ENCODE assay signal across 10 mouse cellular contexts in the genomic region with DNA sequence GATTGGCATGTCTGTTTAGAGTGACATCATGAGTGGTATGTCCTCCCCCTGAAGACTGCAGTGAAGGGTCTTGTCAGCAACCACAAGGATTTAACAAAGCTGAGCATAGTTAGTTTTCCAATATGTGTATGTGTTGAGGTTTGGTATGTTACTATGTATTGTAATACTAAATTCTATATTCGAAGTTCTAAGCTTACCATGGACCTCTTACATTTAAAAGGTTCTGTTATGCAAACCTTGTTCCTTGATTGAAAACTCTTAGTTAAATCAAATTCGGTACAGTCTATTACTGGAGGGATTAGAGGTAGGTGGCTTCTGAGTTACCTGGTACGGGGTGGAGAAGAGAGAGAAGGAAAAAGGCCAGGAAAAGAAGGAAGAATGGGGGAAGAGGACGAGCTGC. TPM values are rescaled to one million over a fixed set of nuclear protein-coding genes. Genes with fewer than 3 reads are reported as not detected.
DNase-seq lines count a peak whose midpoint lies in the region; ATAC-seq and TF ChIP-seq lines count a peak whose summit lies in the region.
"Had no signal": no experiment of that assay in that cellular context is flagged by ENCODE, and none has a peak within 500 bp of the region (broad histone marks: within the 10 kb centered on the region; RNA-seq: fewer than 3 reads in every experiment).

A gene (minus strand): TSS at position 101 of the 400 bp plus-strand sequence.

- no peak for DNase-seq in hindbrain, embryonic 10.5 days (ENCODE audit: low spot score)
- DNase-seq in hindbrain, postnatal 0 days (ENCODE audit: low spot score) = no peak
- no peak for DNase-seq in G1E (ENCODE audit: low spot score)
- no peak for DNase-seq in right cerebral cortex, adult 18-20 months
- DNase-seq in retina, embryonic 14.5 days (ENCODE audit: low spot score) = no peak
- no peak for DNase-seq in heart, postnatal 14 days
- DNase-seq: adrenal gland, postnatal 36 days had no signal

- H3K9me3 ChIP-seq in hindbrain, embryonic 10.5 days = no peaks in the 10 kb centered on the region
- H3K9me3 ChIP-seq in hindbrain, postnatal 0 days (ENCODE audit: low read length) = no peaks in the 10 kb centered on the region
- H3K9me3 ChIP-seq in G1E (replicated peaks) = no peaks in the 10 kb centered on the region
- H3K9me3 ChIP-seq in hindbrain, embryonic 12.5 days (replicated peaks) = no peaks in the 10 kb centered on the region
- H3K9me3 ChIP-seq: stomach, embryonic 15.5 days had no signal

- no peak within 1 kb of the TSS for H3K9ac ChIP-seq in hindbrain, postnatal 0 days (replicated peaks; ENCODE audit: low read length)
- H3K9ac ChIP-seq in hindbrain, embryonic 12.5 days = no peak within 1 kb of the TSS
- H3K9ac ChIP-seq: stomach, embryonic 15.5 days had no signal

- no peak for TF ChIP-seq CTCF in hindbrain, postnatal 0 days (IDR thresholded peaks at IDR 0.05; ENCODE audit: low read depth)
- TF ChIP-seq CTCF in G1E (IDR thresholded peaks at IDR 0.05; ENCODE audit: low read depth, low read length) = no peak

- ATAC-seq in hindbrain, postnatal 0 days = no peak
- no peak for ATAC-seq in G1E (ENCODE audit: extremely low read depth, insufficient number of reproducible peaks, low FRiP score, poor library complexity, severe bottlenecking)
- no peak for ATAC-seq in hindbrain, embryonic 12.5 days (ENCODE audit: low FRiP score)
- no peak for ATAC-seq in megakaryocyte, adult 5-6 weeks (ENCODE audit: poor library complexity, severe bottlenecking)

- no peak within 1 kb of the TSS for H3K27ac ChIP-seq in hindbrain, embryonic 10.5 days
- H3K27ac ChIP-seq in hindbrain, postnatal 0 days = no peak within 1 kb of the TSS
- no peak within 1 kb of the TSS for H3K27ac ChIP-seq in hindbrain, embryonic 12.5 days
- H3K27ac ChIP-seq: stomach, embryonic 15.5 days had no signal

- no peaks in the 10 kb centered on the region for H3K36me3 ChIP-seq in hindbrain, embryonic 10.5 days
- no peaks in the 10 kb centered on the region for H3K36me3 ChIP-seq in hindbrain, postnatal 0 days (ENCODE audit: insufficient read depth, low read length)
- no peaks in the 10 kb centered on the region for H3K36me3 ChIP-seq in G1E (replicated peaks)
- H3K36me3 ChIP-seq in hindbrain, embryonic 12.5 days = no peaks in the 10 kb centered on the region
- H3K36me3 ChIP-seq: stomach, embryonic 15.5 days had no signal

- H3K27me3 ChIP-seq in hindbrain, embryonic 10.5 days (ENCODE audit: insufficient read depth, poor library complexity, severe bottlenecking) = no peaks in the 10 kb centered on the region
- H3K27me3 ChIP-seq in hindbrain, postnatal 0 days (ENCODE audit: insufficient read depth, low read length) = no peaks in the 10 kb centered on the region
- no peaks in the 10 kb centered on the region for H3K27me3 ChIP-seq in G1E (ENCODE audit: insufficient read depth, low read length)
- no peaks in the 10 kb centered on the region for H3K27me3 ChIP-seq in hindbrain, embryonic 12.5 days
- H3K27me3 ChIP-seq: stomach, embryonic 15.5 days had no signal

- H3K4me3 ChIP-seq in hindbrain, embryonic 10.5 days = no peak within 1 kb of the TSS
- H3K4me3 ChIP-seq in hindbrain, postnatal 0 days (ENCODE audit: low read length) = no peak within 1 kb of the TSS
- H3K4me3 ChIP-seq in G1E (ENCODE audit: low read depth, low read length) = no peak within 1 kb of the TSS
- H3K4me3 ChIP-seq in hindbrain, embryonic 12.5 days = no peak within 1 kb of the TSS
- H3K4me3 ChIP-seq: stomach, embryonic 15.5 days had no signal

- peaks cover 10% of the 10 kb centered on the region for H3K4me1 ChIP-seq in hindbrain, embryonic 10.5 days (replicated peaks)
- H3K4me1 ChIP-seq in hindbrain, postnatal 0 days (ENCODE audit: insufficient read depth, low read length) = no peaks in the 10 kb centered on the region
- H3K4me1 ChIP-seq in G1E (ENCODE audit: insufficient read depth, low read depth, low read length) = peaks cover 7% of the 10 kb centered on the region
- H3K4me1 ChIP-seq in hindbrain, embryonic 12.5 days = peaks cover 2% of the 10 kb centered on the region; the same call in 1 of the 2 replicates

- H3K4me2 ChIP-seq in hindbrain, postnatal 0 days (ENCODE audit: low read depth, low read length) = no peak within 1 kb of the TSS
- no peak within 1 kb of the TSS for H3K4me2 ChIP-seq in hindbrain, embryonic 12.5 days (replicated peaks)
- H3K4me2 ChIP-seq: stomach, embryonic 15.5 days had no signal

- intact Hi-C loops in heart, postnatal 14 days (cut with DNase I) = no loop called here

- 88% methylated on average over 4 of the region's 4 CpGs for WGBS in hindbrain, embryonic 10.5 days
- whole genome bisulfite sequencing in hindbrain, postnatal 0 days = 82% methylated on average over 4 of the region's 4 CpGs
- 84% methylated on average over 4 of the region's 4 CpGs for WGBS in hindbrain, embryonic 12.5 days

RNA-seq across cellular contexts. Expression of the gene that starts here (rescaled TPM):
- polyA plus RNA-seq in hindbrain, embryonic 10.5 days (2016; fragmentation: Nextera tagmentation; extraction: Ambion mirVana) = 9.0 and 11.8 TPM in 2 replicates
- total RNA-seq in hindbrain, postnatal 0 days (2014; rRNA removed) = 8.2 and 18.6 TPM in 2 replicates
- polyA plus RNA-seq in hindbrain, postnatal 0 days (2015; fragmentation: Nextera tagmentation; extraction: Ambion mirVana) = 9.7 and 10.3 TPM in 2 replicates
- total RNA-seq in G1E (2014; fragmentation: Nextera tagmentation) = 20.3 and 35.4 TPM in 2 replicates
- 16.3 and 17.8 TPM in 2 replicates for total RNA-seq in G1E (2017)
- polyA plus RNA-seq in G1E (2012) = 0.26 and 0.47 TPM in 2 replicates
- 14.2 and 16.5 TPM in 2 replicates for polyA plus RNA-seq in hindbrain, embryonic 12.5 days (2016; fragmentation: Nextera tagmentation; extraction: Ambion mirVana)
- total RNA-seq in megakaryocyte, adult 5-6 weeks (2015) = 16.1 and 19.4 TPM in 2 replicates
- 16.7 and 24.6 TPM in 2 replicates for total RNA-seq in megakaryocyte, adult 5-6 weeks (2017)
- total RNA-seq in heart, postnatal 14 days (2021) = 1 to 10 TPM; 6.4 to 7.1 TPM
